Mouse (Mus musculus): ENCODE data around the gene Ap1b1. TPM values are rescaled to one million over a fixed set of nuclear protein-coding genes. Genes with fewer than 3 reads are reported as not detected.

The Ap1b1 gene
- polyA plus RNA-seq, 1 experiment from 2014 or later, result 48.9 TPM

- no peak; the same call in 1 of the 2 replicates for ATAC-seq (ENCODE audit: low read depth)
These were observed 10.1 kb downstream of the Ap1b1 start for GRCm38 (mm10) chr11:4996621-4997199.

GRCm38 (mm10) chr11:4998352-4998751, 11.7 kb downstream of the Ap1b1 start:
- no peak overlapping the region for H3K4me2 ChIP-seq (ENCODE audit: low read depth, low read length)
- H3K27ac ChIP-seq (replicated peaks; ENCODE audit: low read depth, low read length), result no peak overlapping the region
- H3K9me3 ChIP-seq (ENCODE audit: control insufficient read depth, low read length), result no peaks in the 10 kb centered on the region
- DNase-seq (ENCODE audit: low spot score), result no peak
- 28% methylated on average over 3 of the region's 3 CpGs for WGBS
- no peaks in the 10 kb centered on the region for H3K27me3 ChIP-seq (replicated peaks; ENCODE audit: control insufficient read depth, insufficient read depth, low read length)
- peaks cover 6% of the 10 kb centered on the region; the same call in 1 of the 2 replicates for H3K36me3 ChIP-seq (ENCODE audit: control insufficient read depth, insufficient read depth, low read length)
- no peak overlapping the region for H3K9ac ChIP-seq (ENCODE audit: low read depth, low read length)
- H3K4me3 ChIP-seq (ENCODE audit: low read depth, low read length), result no peak overlapping the region
- H3K4me1 ChIP-seq (ENCODE audit: control insufficient read depth, insufficient read depth, low read length), result no peaks in the 10 kb centered on the region
- no peak for ATAC-seq (ENCODE audit: low read depth)

More at GRCm38 (mm10) chr11:4996621-4997199, 10.1 kb downstream of the Ap1b1 start:
- Histone ChIP-seq H3K36me3 (ENCODE audit: control insufficient read depth, insufficient read depth, low read length) (no peaks in the 10 kb centered on the region), H3K4me2 (ENCODE audit: low read depth, low read length) (no peak overlapping the region), H3K4me1 (ENCODE audit: control insufficient read depth, insufficient read depth, low read length) (no peaks in the 10 kb centered on the region), H3K9ac (ENCODE audit: low read depth, low read length) (no peak overlapping the region), H3K27me3 (replicated peaks; ENCODE audit: control insufficient read depth, insufficient read depth, low read length) (no peaks in the 10 kb centered on the region), H3K9me3 (ENCODE audit: control insufficient read depth, low read length) (no peaks in the 10 kb centered on the region), H3K4me3 (ENCODE audit: low read depth, low read length) (no peak overlapping the region), H3K27ac (replicated peaks; ENCODE audit: low read depth, low read length) (no peak overlapping the region)
- peak; percentile 21 for DNase-seq (ENCODE audit: low spot score)
- WGBS, result 84% methylated on average over 5 of the region's 5 CpGs

GRCm38 (mm10) chr11:4998762-4999161, 12.1 kb downstream of the Ap1b1 start:
- no peak overlapping the region for H3K27ac ChIP-seq (replicated peaks; ENCODE audit: low read depth, low read length)
- H3K4me1 ChIP-seq (ENCODE audit: control insufficient read depth, insufficient read depth, low read length), result no peaks in the 10 kb centered on the region
- no peaks in the 10 kb centered on the region for H3K27me3 ChIP-seq (replicated peaks; ENCODE audit: control insufficient read depth, insufficient read depth, low read length)
- ATAC-seq (ENCODE audit: low read depth) (no peak), DNase-seq (ENCODE audit: low spot score) (no peak)
- no peaks in the 10 kb centered on the region for H3K9me3 ChIP-seq (ENCODE audit: control insufficient read depth, low read length)
- 33% methylated on average over 1 of the region's 1 CpGs for WGBS
- H3K9ac ChIP-seq (ENCODE audit: low read depth, low read length), result no peak overlapping the region
- no peak overlapping the region for H3K4me3 ChIP-seq (ENCODE audit: low read depth, low read length)
- peaks cover 10% of the 10 kb centered on the region; the same call in 1 of the 2 replicates for H3K36me3 ChIP-seq (ENCODE audit: control insufficient read depth, insufficient read depth, low read length)
- no peak overlapping the region for H3K4me2 ChIP-seq (ENCODE audit: low read depth, low read length)

GRCm38 (mm10) chr11:5000241-5000640, 13.6 kb downstream of the Ap1b1 start:
- DNase-seq (ENCODE audit: low spot score) (no peak), ATAC-seq (ENCODE audit: low read depth) (no peak)
- H3K27me3 ChIP-seq (replicated peaks; ENCODE audit: control insufficient read depth, insufficient read depth, low read length), result no peaks in the 10 kb centered on the region
- H3K4me2 ChIP-seq (ENCODE audit: low read depth, low read length), result no peak overlapping the region
- no peaks in the 10 kb centered on the region for H3K9me3 ChIP-seq (ENCODE audit: control insufficient read depth, low read length)
- H3K9ac ChIP-seq (ENCODE audit: low read depth, low read length), result no peak overlapping the region
- H3K36me3 ChIP-seq (ENCODE audit: control insufficient read depth, insufficient read depth, low read length), result peaks cover 12% of the 10 kb centered on the region; the same call in 1 of the 2 replicates
- no peak overlapping the region for H3K27ac ChIP-seq (replicated peaks; ENCODE audit: low read depth, low read length)
- H3K4me3 ChIP-seq (ENCODE audit: low read depth, low read length), result no peak overlapping the region
- 86% methylated on average over 1 of the region's 1 CpGs for WGBS
- H3K4me1 ChIP-seq (ENCODE audit: control insufficient read depth, insufficient read depth, low read length), result no peaks in the 10 kb centered on the region

- no peak overlapping the region for H3K27ac ChIP-seq (replicated peaks; ENCODE audit: low read depth, low read length)
- H3K4me1 ChIP-seq (ENCODE audit: control insufficient read depth, insufficient read depth, low read length), result no peaks in the 10 kb centered on the region
- no peaks in the 10 kb centered on the region for H3K27me3 ChIP-seq (replicated peaks; ENCODE audit: control insufficient read depth, insufficient read depth, low read length)
- no peak for ATAC-seq (ENCODE audit: low read depth)
- H3K9ac ChIP-seq (ENCODE audit: low read depth, low read length), result no peak overlapping the region
- H3K4me2 ChIP-seq (ENCODE audit: low read depth, low read length), result no peak overlapping the region
- H3K36me3 ChIP-seq (ENCODE audit: control insufficient read depth, insufficient read depth, low read length), result peaks cover 12% of the 10 kb centered on the region; the same call in 1 of the 2 replicates
- no peak overlapping the region for H3K4me3 ChIP-seq (ENCODE audit: low read depth, low read length)
- H3K9me3 ChIP-seq (ENCODE audit: control insufficient read depth, low read length), result no peaks in the 10 kb centered on the region
- 82% methylated on average over 4 of the region's 4 CpGs for WGBS
- no peak for DNase-seq (ENCODE audit: low spot score)
These were observed 16.2 kb downstream of the Ap1b1 start for GRCm38 (mm10) chr11:5002826-5003225.

- Histone ChIP-seq H3K4me3 (ENCODE audit: low read depth, low read length) (no peak overlapping the region), H3K9ac (ENCODE audit: low read depth, low read length) (no peak overlapping the region), H3K36me3 (ENCODE audit: control insufficient read depth, insufficient read depth, low read length) (peaks cover 12% of the 10 kb centered on the region; the same call in 1 of the 2 replicates), H3K4me2 (ENCODE audit: low read depth, low read length) (no peak overlapping the region), H3K9me3 (ENCODE audit: control insufficient read depth, low read length) (no peaks in the 10 kb centered on the region), H3K27me3 (replicated peaks; ENCODE audit: control insufficient read depth, insufficient read depth, low read length) (no peaks in the 10 kb centered on the region), H3K27ac (replicated peaks; ENCODE audit: low read depth, low read length) (no peak overlapping the region), H3K4me1 (ENCODE audit: control insufficient read depth, insufficient read depth, low read length) (no peaks in the 10 kb centered on the region)
- DNase-seq (ENCODE audit: low spot score), result no peak
- WGBS, result 88% methylated on average over 2 of the region's 2 CpGs
- ATAC-seq (ENCODE audit: low read depth), result no peak
These were observed 18.9 kb downstream of the Ap1b1 start for GRCm38 (mm10) chr11:5005528-5005927.

- Histone ChIP-seq H3K4me3 (ENCODE audit: low read depth, low read length) (no peak overlapping the region), H3K4me1 (ENCODE audit: control insufficient read depth, insufficient read depth, low read length) (no peaks in the 10 kb centered on the region), H3K9ac (ENCODE audit: low read depth, low read length) (no peak overlapping the region), H3K27me3 (replicated peaks; ENCODE audit: control insufficient read depth, insufficient read depth, low read length) (no peaks in the 10 kb centered on the region), H3K9me3 (ENCODE audit: control insufficient read depth, low read length) (no peaks in the 10 kb centered on the region), H3K27ac (replicated peaks; ENCODE audit: low read depth, low read length) (no peak overlapping the region), H3K4me2 (ENCODE audit: low read depth, low read length) (no peak overlapping the region), H3K36me3 (ENCODE audit: control insufficient read depth, insufficient read depth, low read length) (peaks cover 18% of the 10 kb centered on the region; the same call in 1 of the 2 replicates)
- 71% methylated on average over 1 of the region's 1 CpGs for WGBS
- ATAC-seq (ENCODE audit: low read depth) (no peak), DNase-seq (ENCODE audit: low spot score) (no peak)
These were observed 20.6 kb downstream of the Ap1b1 start for GRCm38 (mm10) chr11:5007186-5007585.

- no peak overlapping the region for H3K27ac ChIP-seq (replicated peaks; ENCODE audit: low read depth, low read length)
- ATAC-seq (ENCODE audit: low read depth) (no peak), DNase-seq (ENCODE audit: low spot score) (no peak)
- no peak overlapping the region for H3K4me3 ChIP-seq (ENCODE audit: low read depth, low read length)
- H3K9ac ChIP-seq (ENCODE audit: low read depth, low read length), result peak overlapping the region; percentile 19; the same call in 1 of the 2 replicates
- H3K4me1 ChIP-seq (ENCODE audit: control insufficient read depth, insufficient read depth, low read length), result no peaks in the 10 kb centered on the region
- 0 out of 2 replicates have a peak, but pooled peaks cover 16% of the 10 kb centered on the region for H3K36me3 ChIP-seq (ENCODE audit: control insufficient read depth, insufficient read depth, low read length)
- no peak overlapping the region for H3K4me2 ChIP-seq (ENCODE audit: low read depth, low read length)
- H3K27me3 ChIP-seq (replicated peaks; ENCODE audit: control insufficient read depth, insufficient read depth, low read length), result no peaks in the 10 kb centered on the region
- 82% methylated on average over 3 of the region's 3 CpGs for WGBS
- H3K9me3 ChIP-seq (ENCODE audit: control insufficient read depth, low read length), result no peaks in the 10 kb centered on the region
These were observed 22.2 kb downstream of the Ap1b1 start for GRCm38 (mm10) chr11:5008867-5009266.
